Mouse (Mus musculus) MEL (cell line): ENCODE results near the gene Pgbd5. TPM values are rescaled to one million over a fixed set of nuclear protein-coding genes. Genes with fewer than 3 reads are reported as not detected.

Experiments used
- DNase-seq: peaks from one replicate; pipeline ENCODE4 v3.0.0; 2011; ENCODE audit warnings: low read depth, low spot score
- H3K27ac ChIP-seq: 2 replicates; pipeline ENCODE4 v1.5.1; 2012; ENCODE audit warnings: low read depth, mild to moderate bottlenecking, control low read depth, low read length, moderate library complexity; ENCODE audit not compliant: control insufficient read depth
- H3K27me3 ChIP-seq, 2 experiments: fragments of 150-350 bp in 1 of 2; sonication (generic) in 1 of 2; 2 replicates each; pipeline ENCODE4 v1.6.1; 2012; ENCODE audit warnings: low read length in 2 of 2, mild to moderate bottlenecking in 2 of 2, improper control_type of control experiment in 1 of 2, moderate library complexity in 1 of 2; ENCODE audit not compliant: insufficient read depth in 2 of 2, control insufficient read depth in 1 of 2
- H3K36me3 ChIP-seq, 2 experiments: 2 replicates each; pipeline ENCODE4 v1.6.1; 2012 to 2014; ENCODE audit warnings: low read length in 2 of 2, improper control_type of control experiment in 1 of 2, inconsistent platforms in 1 of 2, mild to moderate bottlenecking in 1 of 2; ENCODE audit not compliant: insufficient read depth in 2 of 2, control insufficient read depth in 1 of 2
- H3K4me1 ChIP-seq, 2 experiments: fragments of 150-350 bp in 1 of 2; sonication (generic) in 1 of 2; 2 replicates each; pipeline ENCODE4 v1.6.1; 2012; ENCODE audit warnings: low read length in 2 of 2, improper control_type of control experiment in 1 of 2, mild to moderate bottlenecking in 1 of 2; ENCODE audit not compliant: insufficient read depth in 2 of 2, control insufficient read depth in 1 of 2
- H3K4me3 ChIP-seq, 2 experiments: fragments of 150-350 bp in 1 of 2; sonication (generic) in 1 of 2; 2 replicates each; pipeline ENCODE4 v1.5.1; 2012; ENCODE audit warnings: low read depth in 2 of 2, low read length in 2 of 2, mild to moderate bottlenecking in 2 of 2, moderate library complexity in 2 of 2, control low read depth in 1 of 2, improper control_type of control experiment in 1 of 2; ENCODE audit not compliant: control insufficient read depth in 1 of 2, insufficient read depth in 1 of 2
- H3K79me2 ChIP-seq: 2 replicates; pipeline ENCODE4 v1.6.1; 2012; ENCODE audit warnings: mild to moderate bottlenecking, low read length, moderate library complexity; ENCODE audit not compliant: control insufficient read depth, poor library complexity, insufficient read depth
- H3K9ac ChIP-seq: 2 replicates; pipeline ENCODE4 v1.6.1; 2012; ENCODE audit warnings: low read depth, mild to moderate bottlenecking, control low read depth, low read length, moderate library complexity; ENCODE audit not compliant: control insufficient read depth, poor library complexity, severe bottlenecking
- H3K9me3 ChIP-seq: fragments of 150-350 bp; sonication (generic); replicated peaks from 2 replicates; pipeline ENCODE4 v1.6.1; 2012; ENCODE audit warnings: mild to moderate bottlenecking, low read length, improper control_type of control experiment, moderate library complexity; ENCODE audit not compliant: insufficient read depth
- CHD1 ChIP-seq: IDR thresholded peaks from 2 replicates; pipeline ENCODE4 v1.6.1; 2012; ENCODE audit warnings: low read depth, mild to moderate bottlenecking, inconsistent platforms, low read length, improper control_type of control experiment
- CHD2 ChIP-seq: IDR thresholded peaks from 2 replicates; pipeline ENCODE4 v1.6.1; 2011; ENCODE audit warnings: low read length, improper control_type of control experiment
- ELF1 ChIP-seq: IDR thresholded peaks from 2 replicates; pipeline ENCODE4 v1.6.1; 2014; ENCODE audit warnings: low read depth, mild to moderate bottlenecking, inconsistent platforms, low read length, improper control_type of control experiment, moderate library complexity
- EP300 ChIP-seq, 2 experiments: IDR thresholded peaks; 2 replicates each; pipeline ENCODE4 v1.6.1; 2011; ENCODE audit warnings: improper control_type of control experiment in 2 of 2, low read length in 2 of 2, low read depth in 1 of 2, mild to moderate bottlenecking in 1 of 2
- GABPA ChIP-seq: IDR thresholded peaks from 2 replicates; pipeline ENCODE4 v1.6.1; 2012; ENCODE audit warnings: low read depth, mild to moderate bottlenecking, inconsistent platforms, low read length, improper control_type of control experiment, moderate library complexity
- HCFC1 ChIP-seq: IDR thresholded peaks from 2 replicates; pipeline ENCODE4 v1.6.1; 2012; ENCODE audit warnings: low read depth, mild to moderate bottlenecking, inconsistent platforms, low read length, improper control_type of control experiment, moderate library complexity
- KAT2A ChIP-seq: conservative IDR thresholded peaks from 2 replicates; pipeline ENCODE4 v1.6.1; 2012; ENCODE audit warnings: low read depth, low read length, improper control_type of control experiment, inconsistent platforms
- MAX ChIP-seq: IDR thresholded peaks from 2 replicates; pipeline ENCODE4 v1.6.1; 2011; ENCODE audit warnings: low read length, improper control_type of control experiment
- MAZ ChIP-seq: IDR thresholded peaks from 2 replicates; pipeline ENCODE4 v1.6.1; 2012; ENCODE audit warnings: low read depth, mild to moderate bottlenecking, inconsistent platforms, low read length, improper control_type of control experiment
- MYB ChIP-seq: IDR thresholded peaks from 2 replicates; pipeline ENCODE4 v1.6.1; 2011; ENCODE audit warnings: mild to moderate bottlenecking, low read depth, low read length, improper control_type of control experiment
- MYC ChIP-seq: IDR thresholded peaks from 2 replicates; pipeline ENCODE4 v1.6.1; 2011; ENCODE audit warnings: low read depth, mild to moderate bottlenecking, low read length, improper control_type of control experiment, moderate library complexity
- NRF1 ChIP-seq: IDR thresholded peaks from 2 replicates; pipeline ENCODE4 v1.6.1; 2014; ENCODE audit warnings: low read depth, mild to moderate bottlenecking, inconsistent platforms, low read length, improper control_type of control experiment, moderate library complexity; ENCODE audit not compliant: poor library complexity, insufficient read depth, severe bottlenecking
- POLR2A ChIP-seq, 2 experiments: IDR thresholded peaks; 2 replicates each; pipeline ENCODE4 v1.6.1; 2011 to 2012; ENCODE audit warnings: low read length in 2 of 2, mild to moderate bottlenecking in 2 of 2, control low read depth in 1 of 2, improper control_type of control experiment in 1 of 2, low read depth in 1 of 2, moderate library complexity in 1 of 2; ENCODE audit not compliant: control insufficient read depth in 1 of 2, insufficient read depth in 1 of 2, poor library complexity in 1 of 2
- POLR2AphosphoS5 ChIP-seq: IDR thresholded peaks from 2 replicates; pipeline ENCODE4 v1.6.1; 2012; ENCODE audit warnings: low read depth, borderline replicate concordance, mild to moderate bottlenecking, inconsistent platforms, low read length, moderate library complexity, mixed read lengths
- SIN3A ChIP-seq: IDR thresholded peaks from 2 replicates; pipeline ENCODE4 v1.6.1; 2012; ENCODE audit warnings: low read length, improper control_type of control experiment, inconsistent platforms
- SMC3 ChIP-seq: IDR thresholded peaks from 2 replicates; pipeline ENCODE4 v1.6.1; 2011; ENCODE audit warnings: low read depth, low read length, improper control_type of control experiment
- TAL1 ChIP-seq: IDR thresholded peaks from 2 replicates; pipeline ENCODE4 v1.6.1; 2012; ENCODE audit warnings: mild to moderate bottlenecking, inconsistent platforms, low read length, moderate library complexity, mixed read lengths
- UBTF ChIP-seq: IDR thresholded peaks from 2 replicates; pipeline ENCODE4 v1.6.1; 2012; ENCODE audit warnings: low read depth, mild to moderate bottlenecking, inconsistent platforms, low read length, improper control_type of control experiment, moderate library complexity, borderline replicate concordance; ENCODE audit not compliant: insufficient read depth
- polyA plus RNA-seq, 2 experiments: library from polyadenylated mRNA; stranded (reverse) in 1 of 2; unstranded in 1 of 2; fragments of >175 nt in 1 of 2; fragments of >200 nt in 1 of 2; gene quantifications; 2 replicates each; pipeline versions ENCODE4 v1.2.1 to v1.2.4; 2012; ENCODE audit warnings: low replicate concordance in 2 of 2, low read depth in 1 of 2; ENCODE audit not compliant: insufficient read length in 2 of 2, insufficient read depth in 1 of 2, missing spikeins in 1 of 2
- total RNA-seq: library from RNA; depleted of rRNA; stranded (reverse); fragments of 300-350 nt; gene quantifications from 2 replicates; pipeline ENCODE4 v1.2.3, GENCODE M21; 2012

Pgbd5 gene
- total and polyA plus RNA-seq, 3 experiments = not detected

DNA sequence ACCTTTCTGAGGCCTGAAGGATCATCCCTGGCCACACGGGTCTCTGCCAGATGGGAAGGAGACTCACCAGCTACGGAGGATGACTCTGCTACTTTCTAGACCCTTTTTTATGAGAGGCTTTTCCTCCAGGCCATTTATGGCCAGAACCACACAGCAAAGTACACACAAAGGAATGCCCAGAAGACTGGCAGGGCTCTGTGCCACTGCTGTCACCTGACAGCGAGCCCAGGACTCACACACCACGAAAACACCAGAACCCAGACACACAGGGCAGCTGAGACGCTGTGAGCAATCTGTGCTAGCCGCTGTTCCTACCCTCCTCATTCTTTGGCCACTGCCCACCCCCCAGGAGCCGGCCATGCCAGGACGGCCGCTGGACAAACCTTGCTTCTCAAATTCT is 63.7 kb downstream of the Pgbd5 start:
- DNase-seq = no peak
- no peaks in the 10 kb centered on the region for H3K27me3 ChIP-seq

GRCm38 (mm10) chr8:124375168-124375567 is 64.3 kb downstream of the Pgbd5 start:
- no peak for DNase-seq
- no peak overlapping the region for H3K9ac ChIP-seq
- no peaks in the 10 kb centered on the region for H3K4me1 ChIP-seq
- no peak overlapping the region for H3K4me3 ChIP-seq
- H3K27ac ChIP-seq = no peak overlapping the region
- H3K36me3 ChIP-seq = no peaks in the 10 kb centered on the region
- H3K9me3 ChIP-seq = no peaks in the 10 kb centered on the region
- H3K79me2 ChIP-seq = no peaks in the 10 kb centered on the region
- no peak for TF ChIP-seq CHD2
- TF ChIP-seq NRF1 = no peak
- TF ChIP-seq ELF1 = no peak
- no peak for TF ChIP-seq SIN3A
- TF ChIP-seq KAT2A = no peak
- no peak for TF ChIP-seq SMC3
- no peak for TF ChIP-seq MYC
- no peaks in the 10 kb centered on the region for H3K27me3 ChIP-seq

More for the DNA sequence above, 63.7 kb downstream of the Pgbd5 start:
- Histone ChIP-seq H3K9me3 (no peaks in the 10 kb centered on the region), H3K4me1 (no peaks in the 10 kb centered on the region), H3K27ac (no peak overlapping the region), H3K4me3 (no peak overlapping the region), H3K9ac (no peak overlapping the region), H3K36me3 (no peaks in the 10 kb centered on the region), H3K79me2 (no peaks in the 10 kb centered on the region)
- no peak for TF ChIP-seq MYC
- no peak for TF ChIP-seq CHD1
- no peak for TF ChIP-seq MAZ
- TF ChIP-seq UBTF = no peak
- TF ChIP-seq POLR2AphosphoS5 = no peak
- no peak for TF ChIP-seq HCFC1
- no peak for TF ChIP-seq MAX
- no peak for TF ChIP-seq POLR2A (IDR thresholded peaks at IDR 0.05; ENCODE audit: control insufficient read depth in 1 of 2, insufficient read depth in 1 of 2, low read depth in 1 of 2, low read length in 2 of 2, poor library complexity in 1 of 2)
- TF ChIP-seq EP300 (IDR thresholded peaks at IDR 0.05; ENCODE audit: low read depth in 1 of 2, low read length in 2 of 2) = no peak
- no peak for TF ChIP-seq GABPA
- TF ChIP-seq NRF1 = no peak
- no peak for TF ChIP-seq TAL1
- no peak for TF ChIP-seq MYB
